Mouse (Mus musculus): ENCODE measurements at regions not wholly inside any gene's neighbourhood (a gene's known extent, or its start where the extent isn't known, plus 50 kb on each side); places are given as distances from the start of the nearest gene placed in this dataset.

DNA sequence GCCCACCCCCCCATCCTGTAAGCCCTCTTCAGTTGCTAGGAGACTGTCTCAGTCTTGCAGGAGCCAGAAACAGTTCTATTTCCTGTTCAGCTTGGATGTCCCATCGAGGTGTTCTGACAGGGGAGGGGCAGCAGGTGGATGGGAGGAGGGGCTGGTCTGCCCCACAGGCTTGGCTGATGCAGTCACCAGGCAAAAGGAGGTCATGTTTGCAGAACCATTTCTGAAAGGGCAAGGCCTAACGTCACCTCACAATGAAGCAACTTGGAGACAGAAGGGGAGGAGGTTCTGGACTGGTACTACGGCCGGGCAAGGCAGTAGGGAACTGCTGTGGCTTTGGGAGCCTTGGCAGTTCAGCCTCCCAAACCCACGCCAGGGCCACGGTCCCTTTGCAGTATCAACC is 59.1 kb downstream of the Cryaa start:
- TF ChIP-seq EP300 (IDR thresholded peaks at IDR 0.05; ENCODE audit: low read length) (no peak), CTCF (conservative IDR thresholded peaks at IDR 0.05 in 1 of 2, IDR thresholded peaks at IDR 0.05 in 1 of 2; ENCODE audit: low read depth in 2 of 2, low read length in 2 of 2) (no peak), POLR2A (IDR thresholded peaks at IDR 0.05; ENCODE audit: low read depth, low read length) (no peak), UBTF (IDR thresholded peaks at IDR 0.05; ENCODE audit: low read depth, low read length) (no peak), TCF12 (IDR thresholded peaks at IDR 0.05; ENCODE audit: low read depth, low read length) (no peak), E2F4 (IDR thresholded peaks at IDR 0.05; ENCODE audit: insufficient replicate concordance, low read depth, low read length) (no peak), CHD1 (IDR thresholded peaks at IDR 0.05; ENCODE audit: low read depth, low read length) (no peak), ZMIZ1 (IDR thresholded peaks at IDR 0.05; ENCODE audit: low read depth, low read length) (no peak), USF2 (conservative IDR thresholded peaks at IDR 0.05; ENCODE audit: low read depth, low read length) (no peak), SIN3A (IDR thresholded peaks at IDR 0.05; ENCODE audit: low read length) (no peak), RAD21 (IDR thresholded peaks at IDR 0.05; ENCODE audit: low read depth, low read length) (no peak), ZC3H11A (IDR thresholded peaks at IDR 0.05; ENCODE audit: low read depth, low read length) (no peak), MAX (IDR thresholded peaks at IDR 0.05; ENCODE audit: low read length) (no peak)
